Mouse (Mus musculus) limb, embryonic 14.5 days (tissue): ENCODE measurements around the gene Atxn1. TPM values are rescaled to one million over a fixed set of nuclear protein-coding genes. Genes with fewer than 3 reads are reported as not detected.

Experiments
- ATAC-seq: fragments of 200-750 bp; cut with Nextera tagmentation; 2 replicates; pipeline ENCODE4 v1.8.0; 2017; ENCODE audit warnings: low read depth, moderate number of reproducible peaks, moderate TSS enrichment; ENCODE audit not compliant: low FRiP score
- DNase-seq: peaks from one replicate; pipeline ENCODE4 v3.0.0-alpha.2; 2015; ENCODE audit warnings: low spot score
- H3K27ac ChIP-seq: fragments of 300-500 bp; sonication (generic); replicated peaks from 2 replicates; pipeline ENCODE4 v1.5.1; 2014; ENCODE audit warnings: low read depth, mild to moderate bottlenecking, low read length, moderate library complexity, mixed read lengths
- H3K27me3 ChIP-seq: fragments of 300-500 bp; sonication (generic); 2 replicates; pipeline ENCODE4 v1.6.1; 2014; ENCODE audit warnings: low read length, mixed read lengths; ENCODE audit not compliant: control insufficient read depth, insufficient read depth
- H3K36me3 ChIP-seq: fragments of 300-500 bp; sonication (generic); 2 replicates; pipeline ENCODE4 v1.6.1; 2014; ENCODE audit warnings: mild to moderate bottlenecking, low read length, moderate library complexity, mixed read lengths; ENCODE audit not compliant: control insufficient read depth, insufficient read depth
- H3K4me1 ChIP-seq: fragments of 300-500 bp; sonication (generic); 2 replicates; pipeline ENCODE4 v1.6.1; 2014; ENCODE audit warnings: antibody characterized with exemption, low read length, mixed read lengths; ENCODE audit not compliant: control insufficient read depth, insufficient read depth
- H3K4me2 ChIP-seq: fragments of 300-500 bp; sonication (generic); replicated peaks from 2 replicates; pipeline ENCODE4 v1.6.1; 2014; ENCODE audit warnings: low read depth, mild to moderate bottlenecking, low read length, moderate library complexity; ENCODE audit not compliant: severe bottlenecking
- H3K4me3 ChIP-seq: fragments of 300-500 bp; sonication (generic); replicated peaks from 2 replicates; pipeline ENCODE4 v1.5.1; 2014; ENCODE audit warnings: low read length
- H3K9ac ChIP-seq: fragments of 300-500 bp; sonication (generic); 2 replicates; pipeline ENCODE4 v1.6.1; 2014; ENCODE audit warnings: mild to moderate bottlenecking, low read depth, low read length, moderate library complexity; ENCODE audit not compliant: severe bottlenecking
- H3K9me3 ChIP-seq: fragments of 300-500 bp; sonication (generic); 2 replicates; pipeline ENCODE4 v1.6.1; 2016; ENCODE audit warnings: low read length; ENCODE audit not compliant: control insufficient read depth
- POLR2A ChIP-seq: fragments of 200-500 bp; IDR thresholded peaks from 2 replicates; pipeline ENCODE4 v1.8.0; 2012; ENCODE audit warnings: inconsistent platforms, mild to moderate bottlenecking, moderate library complexity, borderline replicate concordance; ENCODE audit not compliant: insufficient read depth, insufficient read length; ENCODE audit errors: extremely low read depth
- WGBS: fragments of 180-500 bp; shearing (Covaris S2); extraction: QIAGEN DNeasy Blood & Tissue Kit; methylation state at CpG from one replicate; pipeline ENCODE4 v1.1.7; 2014; 5-methylcytosine and 5-hydroxymethylcytosine counted together
- polyA plus RNA-seq, 2 experiments: library from polyadenylated mRNA; depleted of rRNA in 1 of 2; stranded (reverse) in 1 of 2; unstranded in 1 of 2; fragments of >200 nt; fragmentation: Nextera tagmentation in 1 of 2; extraction: Ambion mirVana in 1 of 2; gene quantifications; 2 replicates each; pipeline versions ENCODE4 v1.2.1 to v1.2.3; 2012 to 2014

Atxn1 gene
- polyA plus RNA-seq, 2 experiments: 3.3 to 5.3 TPM

DNA sequence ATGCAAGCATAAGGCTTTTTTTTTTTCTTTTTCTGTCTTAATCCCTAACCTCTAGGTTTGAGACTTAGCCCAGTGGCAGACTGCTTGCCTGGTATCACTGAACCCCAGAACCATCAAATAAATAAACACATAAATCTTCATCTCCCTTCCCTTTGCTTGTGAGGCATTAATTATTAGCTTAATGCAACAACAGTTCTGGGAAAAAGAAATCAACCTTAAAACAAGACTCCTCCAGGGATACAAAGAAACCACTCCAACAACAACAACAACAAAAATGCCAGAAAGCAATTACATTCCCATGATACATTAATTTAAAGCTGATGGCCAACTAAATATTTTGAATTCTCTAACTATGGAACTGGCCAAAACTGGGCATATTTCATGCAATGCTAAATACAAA, 28.0 kb downstream of the Atxn1 start:
- no peak overlapping the region for H3K4me3 ChIP-seq
- no peak overlapping the region for H3K9ac ChIP-seq
- H3K4me2 ChIP-seq: no peak overlapping the region
- H3K4me1 ChIP-seq: no peaks in the 10 kb centered on the region
- no peak for TF ChIP-seq POLR2A
- ATAC-seq (no peak), DNase-seq (no peak)
- no peak overlapping the region for H3K27ac ChIP-seq
- H3K9me3 ChIP-seq: no peaks in the 10 kb centered on the region
- no peaks in the 10 kb centered on the region for H3K27me3 ChIP-seq
- 0 out of 2 replicates have a peak, but pooled peaks cover 4% of the 10 kb centered on the region for H3K36me3 ChIP-seq

DNA sequence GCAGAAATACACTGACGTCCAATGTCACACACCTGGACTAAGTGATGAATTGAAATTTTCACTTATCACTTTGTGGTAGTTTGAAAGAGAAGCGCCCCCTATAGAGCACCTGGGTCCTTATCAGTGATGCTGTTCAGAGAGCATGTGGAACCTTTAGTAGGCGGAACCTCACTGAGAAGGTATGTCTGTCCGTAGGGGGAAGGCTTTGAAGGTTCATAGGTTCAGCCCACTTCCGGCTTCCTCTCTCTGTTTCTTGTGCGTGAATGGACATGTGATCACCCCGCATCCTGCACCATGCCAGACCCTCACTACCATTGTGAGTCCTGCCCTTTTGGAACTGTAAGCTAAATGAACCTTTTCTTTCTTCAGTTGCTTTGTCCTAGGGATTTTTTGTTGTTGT, 29.0 kb downstream of the Atxn1 start:
- 78% methylated on average over 7 of the region's 7 CpGs for WGBS
- H3K27ac ChIP-seq: no peak overlapping the region
- no peaks in the 10 kb centered on the region for H3K36me3 ChIP-seq
- H3K9ac ChIP-seq: no peak overlapping the region
- ATAC-seq (no peak), DNase-seq (no peak)
- no peak overlapping the region for H3K4me3 ChIP-seq
- TF ChIP-seq POLR2A: no peak
- H3K27me3 ChIP-seq: no peaks in the 10 kb centered on the region
- no peak overlapping the region for H3K4me2 ChIP-seq
- no peaks in the 10 kb centered on the region for H3K4me1 ChIP-seq
- no peaks in the 10 kb centered on the region for H3K9me3 ChIP-seq

DNA sequence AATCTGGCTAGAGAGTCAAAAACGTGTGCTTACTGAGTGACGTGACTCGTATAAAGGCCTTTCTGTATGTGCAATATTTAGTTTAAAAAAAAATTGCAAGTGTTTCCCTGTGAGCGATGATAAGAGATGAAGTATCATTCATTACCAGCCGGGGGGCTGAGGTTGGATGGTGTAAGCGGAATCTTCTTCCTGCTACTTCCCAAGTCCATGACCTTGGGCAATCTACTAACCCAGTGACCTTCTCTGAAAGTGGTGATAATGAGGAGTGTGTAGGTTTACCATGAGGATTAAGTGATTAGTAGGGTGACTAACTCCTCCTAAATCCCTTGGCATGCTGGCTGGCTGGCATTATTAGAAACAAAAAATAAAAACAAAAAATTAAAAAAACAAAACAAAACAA, 30.0 kb downstream of the Atxn1 start:
- ATAC-seq (no peak), DNase-seq (no peak)
- Histone ChIP-seq H3K4me2 (no peak overlapping the region), H3K4me1 (no peaks in the 10 kb centered on the region), H3K4me3 (no peak overlapping the region), H3K27me3 (no peaks in the 10 kb centered on the region), H3K36me3 (no peaks in the 10 kb centered on the region), H3K27ac (no peak overlapping the region), H3K9ac (no peak overlapping the region), H3K9me3 (no peaks in the 10 kb centered on the region)
- WGBS: 77% methylated on average over 6 of the region's 6 CpGs
- TF ChIP-seq POLR2A: no peak

DNA sequence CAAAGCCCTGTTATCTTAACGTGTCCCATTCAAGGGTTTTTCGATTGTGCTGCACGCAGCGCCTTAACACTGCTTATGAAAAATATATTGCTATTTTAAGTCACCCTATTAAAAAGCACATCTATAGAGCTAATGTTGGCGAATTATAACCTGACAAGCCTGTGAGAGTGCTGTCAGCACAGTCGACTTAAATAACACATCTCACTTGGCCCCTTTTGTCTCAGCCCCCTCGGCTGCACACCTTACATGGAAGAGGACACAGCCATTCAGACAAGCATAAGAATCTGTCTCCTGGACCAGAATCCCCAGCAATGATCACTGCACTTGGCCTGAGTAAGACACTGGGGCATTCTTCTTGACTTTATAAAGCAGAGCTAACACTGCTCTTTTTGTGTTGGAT, 30.7 kb downstream of the Atxn1 start:
- Histone ChIP-seq H3K4me1 (no peaks in the 10 kb centered on the region), H3K9me3 (no peaks in the 10 kb centered on the region), H3K27ac (no peak overlapping the region), H3K9ac (no peak overlapping the region), H3K27me3 (no peaks in the 10 kb centered on the region), H3K4me3 (no peak overlapping the region), H3K36me3 (no peaks in the 10 kb centered on the region), H3K4me2 (no peak overlapping the region)
- no peak for TF ChIP-seq POLR2A
- DNase-seq: no peak
- ATAC-seq: no peak
- WGBS: 66% methylated on average over 7 of the region's 7 CpGs

DNA sequence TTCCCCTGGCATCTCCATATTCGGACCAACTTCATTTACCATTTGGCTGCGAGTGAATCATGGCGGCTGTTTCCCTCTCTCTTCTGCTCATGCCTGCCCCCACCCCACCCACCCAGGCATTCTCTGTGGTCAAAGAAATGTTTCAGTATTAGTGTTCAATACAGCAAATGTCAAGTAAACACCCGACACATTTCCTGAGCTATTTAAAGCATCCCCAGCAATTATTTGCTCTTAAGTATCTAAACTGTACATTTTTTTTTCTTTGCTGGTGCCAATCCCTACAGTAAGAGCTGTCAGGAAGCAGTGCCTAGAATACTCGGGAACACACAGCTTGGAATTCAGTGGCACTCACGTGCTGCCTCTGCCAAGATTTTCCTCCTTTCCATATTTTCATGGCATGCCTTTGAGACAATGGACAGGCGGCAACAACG, 32.3 kb downstream of the Atxn1 start:
- DNase-seq (no peak), ATAC-seq (no peak)
- Histone ChIP-seq H3K36me3 (no peaks in the 10 kb centered on the region), H3K4me1 (no peaks in the 10 kb centered on the region), H3K4me2 (no peak overlapping the region), H3K9me3 (no peaks in the 10 kb centered on the region), H3K27me3 (no peaks in the 10 kb centered on the region), H3K27ac (no peak overlapping the region), H3K9ac (no peak overlapping the region), H3K4me3 (no peak overlapping the region)
- whole genome bisulfite sequencing: 80% methylated on average over 8 of the region's 8 CpGs
- TF ChIP-seq POLR2A: no peak

DNA sequence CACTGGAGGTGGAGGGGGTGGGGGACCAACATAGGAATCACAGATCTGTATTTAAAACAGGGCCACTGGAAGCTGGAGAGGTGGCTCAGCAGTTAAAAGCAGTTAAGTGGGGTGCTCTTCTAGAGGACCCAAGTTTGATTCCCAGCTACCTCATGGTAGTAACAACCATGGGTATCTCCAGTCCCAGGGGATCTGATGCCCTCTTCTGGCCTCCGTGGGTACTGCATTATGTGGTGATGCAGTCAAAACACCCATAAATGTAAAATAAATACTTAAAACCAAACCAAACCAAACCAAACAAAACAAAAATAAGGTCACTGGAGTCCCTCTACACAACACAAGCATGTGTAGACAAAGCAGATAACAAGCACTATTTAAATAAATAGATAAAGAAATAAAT, 32.9 kb downstream of the Atxn1 start:
- no peak for TF ChIP-seq POLR2A
- no peak for ATAC-seq
- H3K9me3 ChIP-seq: no peaks in the 10 kb centered on the region
- no peak overlapping the region for H3K27ac ChIP-seq
- no peak overlapping the region for H3K9ac ChIP-seq
- no peaks in the 10 kb centered on the region for H3K27me3 ChIP-seq
- H3K4me2 ChIP-seq: no peak overlapping the region
- no peaks in the 10 kb centered on the region for H3K36me3 ChIP-seq
- H3K4me1 ChIP-seq: no peaks in the 10 kb centered on the region
- DNase-seq: no peak
- 64% methylated on average over 1 of the region's 1 CpGs for whole genome bisulfite sequencing
- no peak overlapping the region for H3K4me3 ChIP-seq
